Mouse (Mus musculus) CH12F3 (cell line): Measurements from ENCODE around the gene Kcnk5.

Experiments used
- in situ Hi-C: fragments of 300-500 bp; cut with MboI; formaldehyde crosslinking; loops from 2 replicates; pipeline ENCODE4 v1.14.3; 2020; ENCODE audit warnings: low sequenced_read_pairs

Kcnk5 gene

GRCm38 (mm10) chr14:20169251-20169650 is 12.4 kb downstream of the Kcnk5 start:
- in situ Hi-C loops: no loop called here

DNA sequence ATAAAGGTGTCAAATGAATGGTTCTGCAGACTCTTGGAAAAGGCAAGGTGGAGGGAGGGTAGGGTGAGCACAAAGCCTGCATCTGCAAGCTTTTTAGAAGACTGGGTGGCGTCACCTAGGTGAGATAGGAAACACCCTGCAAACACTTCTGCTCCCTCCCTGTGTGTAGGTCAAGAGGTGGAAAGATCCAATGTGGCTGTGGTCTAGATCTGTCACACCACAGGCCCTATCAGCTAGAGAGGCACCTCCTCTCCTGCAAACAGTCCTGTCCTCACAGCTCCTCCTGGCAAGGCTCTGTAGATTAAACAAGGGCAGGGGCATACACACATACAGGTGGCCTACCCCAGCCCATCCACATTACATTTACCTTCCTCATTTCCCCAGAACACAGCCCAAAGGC is 13.1 kb downstream of the Kcnk5 start:
- in situ Hi-C loops: no loop called here

- in situ Hi-C loops: no loop called here
Measured at GRCm38 (mm10) chr14:20168054-20168453, 13.6 kb downstream of the Kcnk5 start.

- in situ Hi-C loops: no loop called here
Measured at GRCm38 (mm10) chr14:20165413-20165812, 16.2 kb downstream of the Kcnk5 start.

- in situ Hi-C loops: no loop called here
Measured at GRCm38 (mm10) chr14:20164438-20164837, 17.2 kb downstream of the Kcnk5 start.

DNA sequence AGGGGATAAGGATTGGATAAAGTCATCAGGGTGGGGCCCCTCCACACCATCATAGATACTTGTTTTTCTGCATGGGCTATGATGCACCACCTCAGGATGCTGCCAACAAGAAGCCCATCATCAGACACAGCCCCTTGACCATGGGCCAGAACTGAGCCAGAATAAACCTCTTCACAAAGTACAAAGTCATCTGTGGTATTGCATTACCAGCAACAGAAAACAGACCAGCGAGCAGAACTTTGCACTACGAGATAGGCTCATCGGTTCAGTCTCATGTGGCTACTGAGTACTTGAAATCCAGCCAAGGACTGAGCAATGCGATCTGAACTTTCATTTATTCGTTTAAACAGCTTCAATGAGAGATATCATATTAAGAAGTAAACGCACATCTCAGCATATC is 18.9 kb downstream of the Kcnk5 start:
- in situ Hi-C loops: no loop called here

- in situ Hi-C loops: no loop called here
Measured at GRCm38 (mm10) chr14:20158727-20159681, 22.6 kb downstream of the Kcnk5 start.

GRCm38 (mm10) chr14:20157595-20157994 is 24.0 kb downstream of the Kcnk5 start:
- in situ Hi-C loops: no loop called here

DNA sequence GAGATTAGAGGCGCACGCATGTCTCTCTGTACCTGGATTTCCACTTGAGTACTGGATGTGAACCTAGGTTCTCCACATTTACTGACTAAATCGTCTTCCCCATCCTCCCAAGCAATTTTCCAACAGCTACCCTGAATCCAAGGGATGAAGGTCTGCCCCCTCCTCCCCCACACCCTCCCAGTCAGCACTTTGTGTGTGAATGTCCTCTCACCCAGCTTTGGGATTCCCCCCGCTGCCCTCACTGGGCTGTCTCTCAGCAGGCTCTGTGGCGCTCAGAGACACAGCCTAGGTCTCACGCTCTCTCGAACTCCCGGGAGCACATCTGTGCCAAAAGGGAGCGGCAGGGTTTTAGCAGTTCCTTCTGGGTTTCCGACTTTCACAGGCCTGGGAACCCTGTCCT is 25.9 kb downstream of the Kcnk5 start:
- in situ Hi-C loops: no loop called here

GRCm38 (mm10) chr14:20154937-20155336 is 26.7 kb downstream of the Kcnk5 start:
- in situ Hi-C loops: no loop called here

DNA sequence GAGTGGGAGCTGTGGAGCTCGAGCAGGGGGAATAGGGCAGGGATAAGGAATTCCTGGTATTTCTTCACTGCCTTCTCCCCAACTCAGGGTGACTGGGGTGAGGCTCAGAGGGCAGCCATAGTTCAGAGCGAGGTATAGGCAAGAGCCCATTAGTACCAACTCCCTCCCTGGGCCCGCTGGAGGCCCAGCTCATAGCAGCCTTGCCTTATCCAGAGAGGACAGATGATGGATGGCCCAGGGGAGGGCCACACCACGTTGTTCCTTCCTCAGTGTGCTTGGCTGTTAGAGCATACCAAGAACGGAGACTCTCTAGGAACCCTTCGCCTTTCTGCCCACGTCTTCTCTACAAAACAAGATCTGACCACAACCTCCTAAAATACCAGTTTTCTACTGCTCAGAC is 27.4 kb downstream of the Kcnk5 start:
- in situ Hi-C loops: no loop called here

- in situ Hi-C loops: no loop called here
Measured at GRCm38 (mm10) chr14:20149127-20150080, 32.2 kb downstream of the Kcnk5 start.

GRCm38 (mm10) chr14:20148514-20148913 is 33.1 kb downstream of the Kcnk5 start:
- in situ Hi-C loops: no loop called here

DNA sequence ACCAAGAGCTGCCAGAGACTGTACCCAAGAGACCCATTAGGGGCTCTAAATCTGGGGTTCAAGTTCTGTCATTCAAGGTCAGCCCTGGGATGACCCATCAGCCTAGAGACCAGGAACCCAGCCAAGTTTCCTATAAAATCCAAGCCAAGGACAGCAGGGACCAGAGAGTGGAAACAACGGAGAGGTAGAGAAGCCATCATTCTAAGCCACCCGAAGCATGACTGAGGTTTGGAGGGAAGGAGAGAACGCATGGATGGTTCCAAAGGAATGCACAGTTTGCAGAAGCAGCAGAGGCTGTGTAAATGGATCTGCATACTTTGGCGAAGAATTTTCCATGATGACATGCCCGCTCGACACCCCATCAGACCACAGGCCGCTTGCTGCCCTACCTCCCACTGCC is 33.8 kb downstream of the Kcnk5 start:
- in situ Hi-C loops: no loop called here

- in situ Hi-C loops: no loop called here
Measured at GRCm38 (mm10) chr14:20144093-20144492, 37.5 kb downstream of the Kcnk5 start.

- in situ Hi-C loops: no loop called here
Measured at GRCm38 (mm10) chr14:20138484-20139355, 42.9 kb downstream of the Kcnk5 start, which contains the start of gene Saysd1. TSS of gene Saysd1 (minus strand) at chr14:20138534.

GRCm38 (mm10) chr14:20134965-20135671 is 46.5 kb downstream of the Kcnk5 start:
- in situ Hi-C loops: no loop called here

- in situ Hi-C loops: no loop called here
Measured at GRCm38 (mm10) chr14:20128162-20128561, 53.4 kb downstream of the Kcnk5 start.

DNA sequence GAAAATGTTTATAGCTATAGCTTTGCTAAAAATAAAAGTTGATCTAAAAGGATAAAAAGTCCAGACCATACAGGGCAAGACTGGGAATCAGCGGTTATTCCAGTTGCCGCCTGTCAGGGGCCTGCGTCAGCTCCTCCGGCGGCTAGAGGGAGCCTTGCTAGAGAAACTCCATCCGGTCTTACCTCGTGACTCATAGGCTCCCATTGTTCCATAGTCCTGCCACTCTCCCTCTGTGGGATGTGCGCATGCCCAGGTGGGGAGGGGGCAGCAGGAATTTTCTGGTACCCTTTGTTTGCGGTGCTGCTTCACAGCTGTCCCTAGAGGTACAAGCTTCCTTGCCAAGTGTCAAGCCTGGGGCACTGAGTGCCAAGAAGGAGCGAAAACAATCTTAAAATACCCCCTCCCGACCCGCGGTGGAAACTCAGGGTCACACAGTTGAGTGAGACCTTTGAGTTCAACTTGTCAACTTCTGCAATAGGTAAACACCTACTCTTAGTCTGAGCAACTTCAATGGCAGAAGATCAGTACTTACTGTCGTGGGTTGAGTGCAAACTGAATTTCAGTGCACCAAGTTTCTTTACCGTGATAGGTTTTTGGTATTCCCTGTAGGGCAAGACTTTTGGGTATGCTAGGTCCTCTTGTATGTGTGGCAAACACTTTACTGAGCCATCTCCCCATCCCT is 54.1 kb downstream of the Kcnk5 start:
- in situ Hi-C loops: no loop called here
